Mouse (Mus musculus) left cerebral cortex, postnatal 4 days (tissue): ENCODE data around the gene Cacna1a. TPM values are rescaled to one million over a fixed set of nuclear protein-coding genes. Genes with fewer than 3 reads are reported as not detected.
"Not testable (repeated sequence)": the region's sequence is repeated elsewhere in the genome, so short reads cannot be mapped to it uniquely, and the experiment has no call there.

Source experiments
- DNase-seq: peaks from one replicate; pipeline ENCODE4 v3.0.0-alpha.2; 2022
- intact Hi-C: fragments of 180-260 bp; cut with DNase I; formaldehyde crosslinking; loops from one replicate; pipeline ENCODE4 v1.15.1; 2025
- total RNA-seq, 2 experiments: library from RNA; stranded (reverse); gene quantifications; 2 replicates each; pipeline ENCODE4 v1.2.3; 2021

Cacna1a gene
- total RNA-seq, 2 experiments from 2014 or later = 151 to 183 TPM

- intact Hi-C loops, DNase-seq: not testable (repeated sequence)
Observed at GRCm38 (mm10) chr8:84670295-84671006, 282.2 kb downstream of the Cacna1a start.

- no peak for DNase-seq
- intact Hi-C loops = no loop called here
Observed at GRCm38 (mm10) chr8:84677305-84677704, 289.1 kb downstream of the Cacna1a start.

- intact Hi-C loops = no loop called here
- DNase-seq = no peak
Observed at GRCm38 (mm10) chr8:84681476-84681875, 293.2 kb downstream of the Cacna1a start.

- DNase-seq = no peak
- intact Hi-C loops = no loop called here
Observed at GRCm38 (mm10) chr8:84682257-84682656, 294.0 kb downstream of the Cacna1a start.

GRCm38 (mm10) chr8:84684537-84684936 lies 296.3 kb downstream of the Cacna1a start:
- no peak for DNase-seq
- intact Hi-C loops = no loop called here

GRCm38 (mm10) chr8:84686191-84687002 lies 298.2 kb downstream of the Cacna1a start, which contains the start of gene Trmt1:
Gene Trmt1 (plus strand): TSS chr8:84686307.
- intact Hi-C loops = no loop called here
- DNase-seq = peak; percentile 21

GRCm38 (mm10) chr8:84687003-84687704 lies 298.9 kb downstream of the Cacna1a start:
- DNase-seq = peak; percentile 41

GRCm38 (mm10) chr8:84687705-84688100 lies 299.5 kb downstream of the Cacna1a start, which contains the start of gene Nacc1:
Gene Nacc1 (minus strand): TSS chr8:84687862.
- peak; percentile 89 for DNase-seq
- intact Hi-C loops = no loop called here

More at GRCm38 (mm10) chr8:84687003-84687704, 298.9 kb downstream of the Cacna1a start:
- intact Hi-C loops = no loop called here

- peak; percentile 89 for DNase-seq
- intact Hi-C loops = no loop called here
Observed at GRCm38 (mm10) chr8:84689091-84689915, 301.1 kb downstream of the Cacna1a start.

Other genes with a start within 250 kb of the Cacna1a start
- 10 to 100 TPM; 74.9 to 80.8 TPM for gene Cc2d1a, start 240.5 kb upstream of the Cacna1a start, total RNA-seq
- gene 4930432K21Rik, start 240.4 kb upstream of the Cacna1a start, total RNA-seq = 1 to 10 TPM; 1.7 to 2.1 TPM
- 10 to 100 TPM in 1 of 2 experiments, 1 to 10 TPM in 1; 8.1 to 11.4 TPM for gene Nanos3, start 203.2 kb upstream of the Cacna1a start, total RNA-seq
- gene Zswim4, start 151.4 kb upstream of the Cacna1a start, total RNA-seq = 10 to 100 TPM; 22.9 to 23.3 TPM
- 100 to 1,000 TPM; 105 to 120 TPM for gene D8Ertd738e, start 138.7 kb upstream of the Cacna1a start, total RNA-seq
- gene Mri1, start 131.1 kb upstream of the Cacna1a start, total RNA-seq = 10 to 100 TPM; 25.1 to 26.4 TPM
- gene Ccdc130, start 118.1 kb upstream of the Cacna1a start, total RNA-seq = 10 to 100 TPM; 19.7 to 23.5 TPM